Mouse (Mus musculus): ENCODE results near the gene Dll4.

Dll4 gene

DNA sequence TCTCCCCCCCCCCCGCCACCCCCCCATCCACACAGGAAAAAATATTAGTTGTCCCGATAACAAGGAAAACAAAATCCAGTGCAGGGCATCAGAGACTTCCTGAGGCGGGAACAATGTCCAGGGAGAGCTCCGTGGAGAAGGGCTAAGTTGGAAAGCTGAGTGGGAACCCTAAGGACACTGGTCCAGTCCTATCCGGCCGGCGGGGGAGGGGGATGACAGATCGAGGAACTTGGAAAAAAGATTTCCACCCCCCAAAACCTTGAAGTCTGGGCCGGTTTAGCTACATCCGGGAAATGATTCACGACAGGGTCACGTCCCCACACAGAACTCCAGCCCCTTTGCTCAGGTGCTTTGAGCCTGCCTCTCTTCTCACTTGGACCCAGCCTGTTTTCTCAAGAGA, 14.0 kb upstream of the Dll4 start:
- DNase-seq (ENCODE audit: low read depth, low spot score) = no peak

DNA sequence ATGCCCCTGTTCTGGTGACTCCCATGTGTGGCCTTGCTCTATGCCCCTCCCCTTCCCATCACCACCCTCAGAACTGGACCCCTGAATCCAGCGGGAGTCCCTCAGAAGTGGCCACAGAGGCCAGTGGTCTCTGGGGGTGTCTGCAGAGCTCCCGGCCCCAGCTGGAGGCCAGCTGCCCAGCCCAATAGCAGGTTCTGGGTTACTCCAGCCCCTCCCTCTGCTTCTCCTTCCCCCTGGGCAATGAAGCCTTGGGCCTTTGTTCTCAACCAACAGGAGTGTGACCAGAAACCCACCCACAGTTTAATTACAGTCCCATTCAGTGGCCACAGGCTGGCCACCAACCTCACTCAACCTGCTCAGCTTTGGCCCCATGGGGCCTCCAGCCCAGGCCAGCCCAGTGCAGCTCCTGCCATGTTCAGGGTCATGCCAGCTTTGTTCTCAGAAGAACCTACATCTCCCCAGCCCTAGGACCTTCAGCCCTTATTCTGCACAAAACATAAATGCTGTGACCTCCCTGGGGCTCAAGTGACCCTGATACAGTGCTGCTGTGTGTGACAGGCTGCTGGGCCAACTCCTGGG, 13.1 kb upstream of the Dll4 start:
- no peak for DNase-seq (ENCODE audit: low read depth, low spot score)

DNA sequence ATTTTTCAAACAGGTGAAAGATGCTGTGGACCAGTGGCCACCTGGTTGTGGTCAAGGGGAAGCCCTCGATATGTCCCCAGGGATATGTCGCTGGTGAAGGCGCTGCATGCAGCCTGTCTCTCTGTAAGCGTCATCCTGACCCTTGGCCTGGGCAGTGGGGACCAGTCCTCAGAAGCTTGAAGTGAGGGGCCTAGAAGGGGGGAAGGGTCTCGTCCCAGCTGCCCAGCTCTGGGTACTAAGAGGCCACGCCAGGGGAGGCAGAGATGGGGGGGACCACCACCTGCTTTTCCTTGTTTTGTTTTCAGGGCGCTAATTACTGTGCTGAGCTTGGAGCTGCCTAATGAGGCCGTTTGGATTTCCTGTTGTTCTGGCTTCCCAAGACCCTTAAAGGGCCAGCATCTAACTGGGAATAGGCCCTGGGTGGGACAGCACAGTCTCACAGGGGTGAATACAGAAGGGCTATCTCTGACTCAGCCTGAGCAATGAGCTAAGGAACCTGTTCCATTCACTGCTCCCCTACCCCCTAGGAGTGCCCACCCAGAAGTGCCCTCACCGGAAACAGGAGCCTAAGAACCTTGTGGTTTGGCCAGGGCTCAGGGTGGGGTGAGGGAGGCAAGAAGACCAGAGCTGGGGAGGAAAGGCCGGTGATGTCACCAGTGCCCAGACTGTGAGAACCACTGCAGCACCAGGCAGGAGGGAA, 11.7 kb upstream of the Dll4 start:
- DNase-seq (ENCODE audit: low read depth, low spot score) = no peak

DNA sequence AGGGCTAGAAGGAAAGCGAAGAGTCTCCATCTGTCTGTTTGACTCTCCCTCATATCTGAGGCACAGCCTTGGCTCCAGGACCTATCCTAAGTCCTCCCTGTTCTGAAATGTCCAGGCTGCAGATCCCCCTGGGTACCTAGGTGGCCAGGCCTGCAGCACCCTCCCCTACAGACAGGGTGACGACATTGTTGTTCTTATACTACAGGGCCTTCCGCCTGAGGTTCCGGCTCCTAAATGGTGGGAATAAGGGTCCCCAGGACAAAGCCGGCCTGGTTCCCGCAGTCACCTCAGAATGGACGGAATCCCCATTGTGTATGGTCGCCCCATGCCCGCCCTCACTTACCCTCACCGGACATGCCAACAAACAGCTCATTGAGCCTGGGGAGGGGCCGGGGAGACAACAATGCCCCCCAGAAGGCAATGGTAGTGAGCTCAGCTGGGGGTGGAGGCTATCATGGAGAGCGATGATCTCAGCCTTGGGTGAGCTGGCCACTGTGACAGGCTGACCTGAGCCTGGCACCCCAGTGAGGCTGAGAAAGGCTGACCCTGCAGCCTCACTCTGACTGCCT, 10.8 kb upstream of the Dll4 start:
- no peak for DNase-seq (ENCODE audit: low read depth, low spot score)

DNA sequence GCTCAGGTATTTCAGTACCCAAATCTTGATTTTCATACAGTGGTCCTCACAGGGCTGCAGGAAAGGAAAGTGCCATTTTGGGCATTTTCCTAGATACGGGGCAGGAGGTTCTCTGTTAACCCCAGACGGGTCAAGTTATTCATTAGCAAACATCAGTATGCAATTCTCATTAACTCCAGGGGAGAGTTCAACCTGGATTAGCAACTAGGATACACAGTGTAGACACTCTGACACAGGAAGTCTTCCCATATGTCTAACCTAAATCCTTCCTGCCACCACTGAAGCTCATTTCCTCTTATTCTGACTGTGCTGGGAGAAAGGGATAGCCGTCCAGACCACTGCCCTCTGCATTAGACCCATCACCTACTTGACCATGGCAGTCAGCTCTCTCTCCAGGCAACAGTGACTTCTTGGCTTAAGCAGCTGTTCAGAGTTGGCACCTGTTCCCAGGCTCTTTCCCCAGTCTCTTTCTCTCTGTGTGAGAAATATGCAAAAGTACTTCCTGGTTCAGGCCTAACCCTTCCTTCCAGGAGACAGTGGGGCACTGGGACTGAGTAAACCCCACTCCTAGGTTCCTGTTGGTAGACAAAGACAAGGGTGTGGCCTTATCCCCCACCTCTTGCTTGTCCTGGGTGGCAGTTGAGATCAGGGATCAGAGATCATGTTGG, 7.4 kb upstream of the Dll4 start:
- DNase-seq (ENCODE audit: low read depth, low spot score) = no peak

DNA sequence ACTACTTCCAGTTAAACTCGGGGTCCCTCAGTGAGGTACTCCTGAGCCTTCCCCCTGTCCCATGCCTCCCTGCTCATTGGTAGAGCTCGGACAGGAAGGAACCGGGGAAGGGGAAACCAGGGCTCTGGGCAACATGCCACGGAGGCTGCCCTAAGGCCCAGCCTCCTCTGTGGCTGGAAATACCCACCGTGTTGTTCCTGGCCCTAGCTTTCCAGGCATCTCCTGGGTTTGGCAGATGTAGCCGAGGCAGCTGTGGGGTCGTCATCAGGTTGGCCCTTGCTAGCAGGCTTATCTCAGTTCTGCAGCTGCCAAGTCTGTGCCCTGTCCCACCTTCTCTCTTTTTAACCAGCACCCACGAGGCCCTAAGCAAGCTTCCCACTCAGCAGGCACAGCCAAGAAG, 5.0 kb upstream of the Dll4 start:
- no peak for DNase-seq (ENCODE audit: low read depth, low spot score)

DNA sequence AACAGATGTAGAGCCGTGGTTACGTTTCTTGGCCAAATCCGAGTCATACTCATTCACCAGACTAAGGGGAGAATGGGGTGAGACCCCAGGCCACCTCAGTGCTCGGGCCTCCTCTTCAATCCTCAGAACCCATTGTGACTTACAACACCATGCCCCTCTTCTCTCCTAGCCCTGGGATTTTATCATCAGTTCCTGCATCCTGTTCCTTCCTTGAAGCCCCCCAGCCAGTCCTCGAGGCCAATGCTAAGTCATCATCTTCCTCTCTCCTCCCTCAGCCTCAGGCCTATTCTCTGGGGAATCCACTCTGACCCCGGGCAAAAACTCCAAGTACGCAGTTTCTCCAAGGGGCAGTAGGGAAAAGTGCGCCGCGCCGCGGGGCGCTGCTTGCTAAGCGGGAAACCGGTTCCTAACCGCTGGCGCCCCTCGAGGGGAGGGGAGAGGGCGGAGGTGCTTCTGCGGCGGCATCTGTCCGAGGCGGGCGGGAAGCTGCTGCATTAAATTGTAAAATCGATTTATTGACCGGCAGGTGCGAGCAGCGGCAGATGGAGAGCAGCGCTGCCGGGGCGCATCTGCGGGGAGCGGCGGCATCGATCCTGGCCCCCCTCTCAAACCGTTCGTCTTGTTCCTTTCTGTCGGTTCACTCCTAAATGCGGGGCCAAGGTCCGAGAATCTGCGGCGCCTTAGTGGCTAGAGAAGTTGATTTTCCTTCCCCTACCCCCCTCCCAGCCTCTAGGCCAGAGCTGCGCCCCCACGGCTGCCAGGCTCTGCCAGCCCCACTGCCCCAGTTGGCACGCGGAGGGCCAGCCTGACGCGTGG, 3.6 kb upstream of the Dll4 start:
- DNase-seq (ENCODE audit: low read depth, low spot score) = no peak

DNA sequence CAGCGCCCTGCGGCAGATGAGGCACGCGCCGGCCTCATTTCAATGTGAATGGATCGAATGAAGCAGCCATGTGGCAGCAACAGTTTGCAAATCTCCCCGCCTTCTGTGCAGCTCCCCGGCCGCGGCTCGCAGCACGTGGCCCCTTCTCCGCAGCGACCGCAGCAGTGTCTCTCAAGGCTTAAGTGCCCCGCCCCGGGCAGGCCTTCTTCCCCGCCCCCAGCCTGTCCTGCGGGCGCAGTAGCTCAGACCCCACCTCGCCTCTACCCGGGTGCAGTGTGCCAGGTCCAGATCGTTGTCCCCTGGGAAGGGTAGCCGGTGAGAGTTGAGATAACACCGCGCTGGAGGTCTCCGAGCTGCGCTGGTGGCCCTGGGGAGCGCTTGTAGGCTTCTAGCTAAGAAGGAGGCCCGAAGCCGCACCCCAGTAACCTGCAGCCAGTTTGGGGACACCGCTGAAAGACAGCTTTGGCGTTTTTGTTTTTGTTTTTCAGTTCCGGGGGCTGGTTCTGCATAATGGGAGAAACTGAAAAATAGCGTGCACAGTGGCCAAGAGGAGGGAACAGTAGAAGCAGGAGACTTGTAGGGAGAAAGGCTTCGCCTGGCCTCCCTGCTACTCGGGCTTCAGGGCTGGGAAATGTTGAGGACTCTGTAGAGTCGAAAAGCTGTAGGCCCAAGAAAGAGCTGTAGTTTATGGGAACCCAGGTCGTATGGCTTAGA, 2.8 kb upstream of the Dll4 start:
- no peak for DNase-seq (ENCODE audit: low read depth, low spot score)

DNA sequence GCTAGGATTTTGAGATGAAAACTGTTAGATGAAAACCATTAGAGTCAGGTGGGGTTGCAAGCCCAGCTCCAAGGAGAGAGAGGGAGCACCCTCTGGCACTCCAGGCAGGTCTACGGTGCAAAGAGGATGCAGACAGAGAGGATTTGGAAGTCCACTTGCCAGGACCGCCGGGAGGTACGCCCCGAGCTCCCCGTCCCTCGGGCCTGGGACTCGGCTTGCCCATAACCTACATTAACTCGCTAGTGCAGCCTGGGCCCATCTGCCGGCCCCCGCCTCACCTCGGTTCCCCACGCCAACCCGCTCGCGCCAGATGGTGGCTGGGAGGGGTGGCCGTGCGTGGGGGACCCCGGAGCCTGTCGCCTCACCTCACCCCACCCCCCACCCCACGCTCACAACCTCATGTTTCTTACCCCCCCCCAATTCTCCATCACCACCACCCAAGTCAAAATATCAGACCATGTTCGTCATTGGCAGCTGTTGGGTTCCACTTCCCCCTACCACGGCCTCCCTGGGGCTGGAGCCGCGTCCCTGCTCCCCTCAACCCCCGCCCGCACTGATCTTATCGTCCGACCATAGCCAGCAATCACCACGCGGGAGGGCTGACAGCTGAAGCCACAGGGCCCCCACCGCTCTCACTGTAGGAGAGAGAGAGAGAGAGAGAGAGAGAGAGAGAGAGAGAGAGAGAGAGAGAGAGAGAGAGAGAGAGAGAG, 1.6 kb upstream of the Dll4 start:
- no peak for DNase-seq (ENCODE audit: low read depth, low spot score)

DNA sequence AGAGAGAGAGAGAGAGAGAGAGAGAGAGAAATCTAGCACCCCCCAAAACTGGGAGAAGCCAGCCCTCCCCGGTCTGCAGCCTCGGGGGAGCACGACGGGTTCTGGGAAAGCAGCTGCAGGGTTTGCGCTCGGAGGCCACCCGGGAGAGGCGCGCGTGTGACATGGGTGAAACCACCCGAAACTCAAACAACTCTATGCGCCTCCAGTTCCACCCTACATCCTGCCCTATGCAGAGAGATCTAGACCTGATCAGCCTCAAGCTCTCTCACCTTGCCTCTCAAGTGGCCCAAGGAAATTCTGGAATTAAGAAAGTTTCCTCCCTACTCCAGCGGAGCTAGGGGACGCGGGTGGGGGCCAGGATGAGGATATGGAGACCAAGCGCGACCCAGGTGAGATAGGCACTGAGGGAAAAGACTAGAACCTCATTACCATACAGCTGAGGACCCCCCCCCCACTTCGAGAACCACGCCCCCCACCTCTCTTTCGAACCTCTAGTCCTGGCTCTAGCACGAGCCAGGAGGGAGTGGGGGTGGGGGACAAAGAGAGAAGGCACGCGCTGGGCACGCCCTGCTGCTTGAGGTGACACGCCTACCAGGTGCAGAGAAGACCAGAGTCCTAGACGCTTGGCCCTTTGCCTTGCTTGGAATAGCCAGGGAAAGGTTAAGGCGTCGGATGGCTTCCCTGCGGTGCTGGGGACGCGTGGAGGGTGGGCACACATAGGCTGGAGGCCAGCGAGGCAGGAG, 837 bp upstream of the Dll4 start:
- no peak for DNase-seq (ENCODE audit: low read depth, low spot score)

DNA sequence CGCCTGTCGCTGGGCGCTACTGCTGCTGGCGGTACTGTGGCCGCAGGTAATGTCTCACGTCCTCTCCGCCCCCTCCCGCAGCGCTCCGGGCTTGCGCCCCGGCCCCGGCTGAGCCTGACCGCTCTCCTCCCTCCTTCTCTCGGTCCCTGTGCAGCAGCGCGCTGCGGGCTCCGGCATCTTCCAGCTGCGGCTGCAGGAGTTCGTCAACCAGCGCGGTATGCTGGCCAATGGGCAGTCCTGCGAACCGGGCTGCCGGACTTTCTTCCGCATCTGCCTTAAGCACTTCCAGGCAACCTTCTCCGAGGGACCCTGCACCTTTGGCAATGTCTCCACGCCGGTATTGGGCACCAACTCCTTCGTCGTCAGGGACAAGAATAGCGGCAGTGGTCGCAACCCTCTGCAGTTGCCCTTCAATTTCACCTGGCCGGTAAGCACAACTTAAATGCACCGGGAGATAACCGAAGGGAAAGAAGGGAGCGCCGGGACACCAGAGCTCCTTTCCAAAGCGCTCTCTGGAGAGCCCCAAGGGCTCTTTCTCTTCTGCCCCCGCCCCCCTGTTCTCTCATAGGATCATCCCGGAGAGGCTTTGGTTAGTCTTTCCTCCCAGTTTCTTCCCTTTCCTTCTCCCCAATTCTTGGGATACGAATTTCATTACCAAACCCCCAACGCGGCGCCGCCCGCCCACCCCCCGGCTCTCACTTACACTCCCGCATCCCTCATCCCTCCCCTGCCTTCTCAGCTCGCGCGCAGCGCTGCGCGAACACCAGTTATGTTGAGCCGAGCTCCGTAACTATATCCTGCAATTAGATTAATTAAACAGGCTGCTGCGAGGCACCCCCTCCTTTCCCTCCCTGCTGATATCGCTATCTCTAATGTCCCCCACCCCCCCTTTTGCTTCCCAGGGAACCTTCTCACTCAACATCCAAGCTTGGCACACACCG, 847 bp downstream of the Dll4 start:
- DNase-seq (ENCODE audit: low read depth, low spot score) = no peak

DNA sequence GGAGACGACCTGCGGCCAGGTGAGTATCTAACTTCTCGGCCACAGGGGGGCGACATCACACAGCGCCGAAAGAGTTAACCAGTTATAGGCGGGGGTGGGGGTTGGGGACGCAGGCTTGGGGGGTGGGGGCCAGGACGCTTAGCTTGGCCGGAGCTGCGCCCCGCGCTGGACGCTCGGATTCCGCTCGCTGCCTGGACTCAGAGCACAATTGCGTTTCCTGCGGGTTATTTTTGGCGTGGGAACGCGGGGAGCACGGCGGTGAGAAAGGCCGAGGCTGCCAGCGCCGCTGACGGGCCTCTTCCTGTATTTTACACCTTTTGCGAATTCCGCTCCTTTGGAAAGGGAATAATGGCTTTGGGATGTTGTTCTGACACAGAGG, 1.5 kb downstream of the Dll4 start:
- DNase-seq (ENCODE audit: low read depth, low spot score) = peak; percentile 49

DNA sequence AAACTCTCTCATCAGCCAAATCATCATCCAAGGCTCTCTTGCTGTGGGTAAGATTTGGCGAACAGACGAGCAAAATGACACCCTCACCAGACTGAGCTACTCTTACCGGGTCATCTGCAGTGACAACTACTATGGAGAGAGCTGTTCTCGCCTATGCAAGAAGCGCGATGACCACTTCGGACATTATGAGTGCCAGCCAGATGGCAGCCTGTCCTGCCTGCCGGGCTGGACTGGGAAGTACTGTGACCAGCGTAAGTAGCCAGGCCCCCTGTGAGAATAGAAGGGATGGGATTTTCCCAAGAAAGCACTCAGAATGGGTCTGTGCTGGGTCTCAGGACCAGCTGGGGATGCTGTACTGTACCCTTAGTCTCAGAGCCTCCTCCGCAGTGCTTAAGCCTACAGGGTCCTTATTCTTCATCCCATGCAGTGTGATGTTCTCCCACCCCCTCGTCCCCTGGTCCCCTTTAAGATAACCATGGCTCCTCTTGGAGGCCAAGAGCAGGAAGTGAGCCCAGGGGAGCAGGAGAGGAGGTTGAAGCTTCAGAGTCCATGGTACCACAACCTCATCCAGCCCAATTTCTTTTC, 2.5 kb downstream of the Dll4 start:
- DNase-seq (ENCODE audit: low read depth, low spot score) = no peak

DNA sequence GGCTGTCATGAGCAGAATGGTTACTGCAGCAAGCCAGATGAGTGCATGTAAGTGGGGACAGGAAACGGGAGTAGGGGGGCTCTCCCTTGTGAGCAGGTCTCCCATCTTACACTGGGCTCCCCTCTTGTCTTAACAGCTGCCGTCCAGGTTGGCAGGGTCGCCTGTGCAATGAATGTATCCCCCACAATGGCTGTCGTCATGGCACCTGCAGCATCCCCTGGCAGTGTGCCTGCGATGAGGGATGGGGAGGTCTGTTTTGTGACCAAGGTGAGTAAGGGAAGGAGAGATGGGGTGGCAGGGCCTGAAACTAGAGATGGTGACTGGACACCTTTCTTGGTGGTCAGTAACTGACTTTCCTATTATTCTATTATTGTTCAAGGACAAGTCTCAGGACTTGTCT, 3.0 kb downstream of the Dll4 start:
- DNase-seq (ENCODE audit: low read depth, low spot score) = no peak

DNA sequence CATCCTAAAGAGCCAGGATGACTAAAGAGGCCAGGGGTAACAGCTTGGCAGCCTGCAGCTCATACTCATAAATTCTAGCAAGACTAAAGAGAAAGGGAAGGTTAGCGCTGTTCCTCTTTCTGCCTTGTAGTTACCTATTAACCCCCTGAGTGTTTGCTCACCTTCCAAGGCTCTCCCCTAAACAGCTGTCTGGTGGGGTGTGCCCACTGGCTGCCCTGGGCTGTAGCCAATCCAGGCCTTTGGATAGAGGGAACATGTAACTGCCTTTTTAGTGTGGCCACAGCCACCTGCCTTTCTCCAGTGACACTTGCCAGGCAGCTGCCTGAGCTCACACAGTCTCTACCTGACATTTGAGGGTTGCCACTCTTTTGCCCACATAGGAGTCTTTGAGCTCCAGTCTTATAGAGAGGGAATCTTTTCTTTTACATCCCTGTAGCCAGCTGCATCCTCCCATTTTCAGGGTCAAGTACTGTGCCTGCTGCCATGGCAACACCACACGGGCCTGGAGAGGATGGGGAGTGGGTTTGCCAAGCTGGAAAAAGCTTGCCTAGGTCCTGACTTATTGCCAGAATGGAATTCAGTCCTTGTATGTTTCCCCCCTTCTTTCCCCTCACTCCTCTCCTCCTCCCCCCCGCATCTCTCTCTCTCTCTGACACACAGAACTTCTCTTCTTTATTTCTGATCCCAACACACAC, 3.7 kb downstream of the Dll4 start:
- DNase-seq (ENCODE audit: low read depth, low spot score) = no peak

DNA sequence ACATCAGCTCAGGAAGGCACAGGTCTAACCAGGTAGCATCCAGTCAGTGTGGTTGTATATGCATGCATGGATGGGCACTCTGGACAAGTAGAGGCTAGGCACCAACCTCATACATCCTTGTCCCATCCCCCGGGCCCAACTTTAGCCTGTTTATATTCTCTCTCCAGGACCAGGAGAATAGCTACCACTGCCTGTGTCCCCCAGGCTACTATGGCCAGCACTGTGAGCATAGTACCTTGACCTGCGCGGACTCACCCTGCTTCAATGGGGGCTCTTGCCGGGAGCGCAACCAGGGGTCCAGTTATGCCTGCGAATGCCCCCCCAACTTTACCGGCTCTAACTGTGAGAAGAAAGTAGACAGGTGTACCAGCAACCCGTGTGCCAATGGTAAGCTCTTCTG, 5.2 kb downstream of the Dll4 start:
- no peak for DNase-seq (ENCODE audit: low read depth, low spot score)

DNA sequence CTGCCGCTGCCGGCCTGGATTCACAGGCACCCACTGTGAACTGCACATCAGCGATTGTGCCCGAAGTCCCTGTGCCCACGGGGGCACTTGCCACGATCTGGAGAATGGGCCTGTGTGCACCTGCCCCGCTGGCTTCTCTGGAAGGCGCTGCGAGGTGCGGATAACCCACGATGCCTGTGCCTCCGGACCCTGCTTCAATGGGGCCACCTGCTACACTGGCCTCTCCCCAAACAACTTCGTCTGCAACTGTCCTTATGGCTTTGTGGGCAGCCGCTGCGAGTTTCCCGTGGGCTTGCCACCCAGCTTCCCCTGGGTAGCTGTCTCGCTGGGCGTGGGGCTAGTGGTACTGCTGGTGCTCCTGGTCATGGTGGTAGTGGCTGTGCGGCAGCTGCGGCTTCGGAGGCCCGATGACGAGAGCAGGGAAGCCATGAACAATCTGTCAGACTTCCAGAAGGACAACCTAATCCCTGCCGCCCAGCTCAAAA, 6.6 kb downstream of the Dll4 start:
- DNase-seq (ENCODE audit: low read depth, low spot score) = no peak

DNA sequence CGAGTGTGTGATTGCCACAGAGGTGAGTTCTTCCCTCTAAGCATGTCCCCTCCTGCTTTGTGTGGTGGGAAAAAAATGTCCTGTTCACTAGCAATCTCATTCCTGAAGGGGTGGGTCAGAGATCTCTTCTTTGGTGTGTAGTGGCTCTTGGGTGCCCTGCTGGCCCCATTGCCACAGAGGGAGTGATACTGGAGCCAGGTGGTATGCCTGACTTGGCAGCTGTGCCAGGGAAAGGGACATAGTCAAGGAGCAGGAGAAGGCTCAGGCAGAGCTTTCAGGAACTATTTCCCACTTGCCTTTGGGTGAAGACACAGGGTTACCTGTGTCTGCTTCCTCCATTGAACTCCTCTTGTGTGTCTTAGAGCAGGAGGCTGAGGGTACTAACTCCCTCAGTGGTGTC, 8.6 kb downstream of the Dll4 start:
- DNase-seq (ENCODE audit: low read depth, low spot score) = no peak

All from retina, postnatal 7 days (tissue).